Mouse (Mus musculus): ENCODE results near the gene Fam83c.

DNA sequence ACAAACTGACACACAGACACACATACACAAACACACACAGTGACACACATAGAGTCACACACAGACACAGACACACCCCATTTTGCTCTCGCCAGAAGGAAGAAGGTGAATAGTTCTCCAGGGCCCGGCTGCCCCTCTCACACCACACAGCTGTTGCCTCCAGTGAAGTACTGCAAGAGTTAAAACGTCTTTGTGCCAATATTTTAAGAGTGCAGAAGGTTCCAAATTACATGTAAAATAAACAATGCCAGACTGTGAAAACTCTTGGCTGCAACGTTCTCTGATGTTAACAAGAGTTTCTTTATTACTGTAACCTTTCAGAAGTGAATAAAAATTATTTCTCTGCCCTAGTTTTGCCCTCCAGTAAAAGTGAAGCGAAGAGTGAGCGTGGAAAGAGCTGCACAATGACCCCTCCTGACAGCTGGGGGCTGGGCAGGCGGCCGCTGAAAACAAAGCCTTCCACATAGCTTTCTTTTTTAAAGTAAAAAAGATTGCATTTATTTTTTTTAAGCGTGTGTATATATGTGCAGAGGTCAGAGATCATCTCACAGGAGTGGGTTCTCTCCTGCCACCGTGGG lies 38.4 kb upstream of the Fam83c start:
- TF ChIP-seq EP300 (IDR thresholded peaks at IDR 0.05; ENCODE audit: low read depth) (no peak), CTCF (IDR thresholded peaks at IDR 0.05; ENCODE audit: low read depth) (no peak)
